Mouse (Mus musculus): ENCODE results near the gene Slc4a5.

DNA sequence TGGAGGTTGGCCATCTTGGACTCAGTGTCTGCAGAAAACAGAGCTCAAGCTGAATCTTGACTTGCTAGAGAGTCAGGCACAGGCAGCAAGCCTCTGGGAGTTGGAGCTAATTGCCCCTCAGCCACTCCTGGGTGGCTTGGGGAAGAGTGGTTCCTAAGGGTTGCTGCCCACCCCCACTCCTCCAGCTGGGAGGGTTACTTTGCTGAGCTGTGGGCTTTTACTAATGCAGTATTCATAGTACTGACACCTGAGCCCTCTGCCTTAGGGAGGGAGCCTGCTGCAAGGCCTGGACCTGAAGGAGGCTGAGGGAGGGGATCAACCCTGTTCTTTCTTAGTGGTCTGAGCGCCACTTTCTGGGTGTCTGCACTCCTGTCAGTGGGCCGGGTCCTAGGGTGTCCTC, 32.7 kb upstream of the Slc4a5 start:
- TF ChIP-seq POLR2A (IDR thresholded peaks at IDR 0.05; ENCODE audit: insufficient read length, low read depth) (no peak), TCF12 (IDR thresholded peaks at IDR 0.05; ENCODE audit: insufficient read depth, poor library complexity, severe bottlenecking) (no peak), USF1 (IDR thresholded peaks at IDR 0.05; ENCODE audit: low read depth) (no peak), REST (IDR thresholded peaks at IDR 0.05; ENCODE audit: insufficient read depth, insufficient read length) (no peak), MYOG (IDR thresholded peaks at IDR 0.05; ENCODE audit: control insufficient read depth in 1 of 3, insufficient read depth in 1 of 3, insufficient read length in 2 of 3, low read depth in 2 of 3) (no peak), SRF (IDR thresholded peaks at IDR 0.05; ENCODE audit: control insufficient read depth, insufficient read length, low read depth) (no peak), E2F4 (IDR thresholded peaks at IDR 0.05; ENCODE audit: insufficient read depth) (no peak), MAX (IDR thresholded peaks at IDR 0.05; ENCODE audit: low read depth) (no peak), TCF3 (IDR thresholded peaks at IDR 0.05; ENCODE audit: insufficient read length, low read depth) (no peak), POLR2AphosphoS2 (IDR thresholded peaks at IDR 0.05; ENCODE audit: insufficient read length, low read depth) (no peak), MYOD1 (IDR thresholded peaks at IDR 0.05; ENCODE audit: control insufficient read depth in 1 of 3, insufficient read length in 2 of 3, low read depth in 2 of 3) (no peak), CEBPB (IDR thresholded peaks at IDR 0.05; ENCODE audit: insufficient read depth, poor library complexity, severe bottlenecking) (no peak)
